Mouse (Mus musculus) liver, postnatal 0 days (tissue): ENCODE results near the gene Mta3.

Source experiments
- CTCF ChIP-seq: sonication (generic); IDR thresholded peaks from 2 replicates; pipeline ENCODE4 v1.5.1; 2016; ENCODE audit warnings: antibody characterized with exemption, low read depth
- EP300 ChIP-seq: IDR thresholded peaks from 2 replicates; pipeline ENCODE4 v1.6.1; 2016; ENCODE audit warnings: antibody characterized with exemption, low read depth, mild to moderate bottlenecking

DNA sequence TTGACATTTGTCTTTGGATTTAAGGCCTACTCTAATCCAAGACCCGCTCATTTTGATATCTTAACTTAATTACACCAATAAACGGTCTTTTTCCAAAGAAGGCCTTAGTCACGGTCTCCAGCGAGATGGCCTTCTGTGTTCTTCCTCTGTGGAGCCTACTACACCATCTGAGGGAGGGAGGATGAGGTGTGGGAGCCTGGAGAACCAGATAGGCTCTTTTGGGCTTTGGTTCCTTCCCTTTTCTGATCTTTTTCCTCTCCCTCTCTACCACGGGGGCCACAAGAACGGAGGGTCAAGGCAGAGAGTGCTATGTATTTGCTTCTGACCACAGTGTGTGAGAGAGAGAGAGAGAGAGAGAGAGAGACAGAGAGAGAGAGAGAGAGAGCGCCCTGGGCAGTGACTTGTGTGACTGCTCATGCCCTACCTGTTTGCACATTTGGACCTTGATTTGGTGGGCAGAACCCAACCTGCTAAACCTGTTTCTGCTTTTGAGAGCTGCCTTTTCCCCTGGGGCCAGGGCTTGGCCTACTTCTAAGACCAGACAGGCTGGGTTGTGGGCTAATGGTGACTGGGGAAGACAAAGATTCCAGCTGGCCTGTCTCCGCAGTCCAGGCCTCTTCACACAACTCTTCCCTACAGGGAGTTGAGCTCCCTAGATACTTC is 6.8 kb upstream of the Mta3 start:
- TF ChIP-seq CTCF (no peak), EP300 (no peak)
